Mouse (Mus musculus) midbrain, embryonic 11.5 days (tissue): ENCODE measurements around the gene Grm7. TPM values are rescaled to one million over a fixed set of nuclear protein-coding genes. Genes with fewer than 3 reads are reported as not detected.
A peak's percentile ranks its signal among the peaks of the same experiment; 100 is the strongest.

Experiments
- ATAC-seq: fragments of 200-750 bp; cut with Nextera tagmentation; 2 replicates; pipeline ENCODE4 v1.8.0; 2017; ENCODE audit warnings: moderate TSS enrichment, moderate library complexity; ENCODE audit not compliant: low FRiP score
- DNase-seq: peaks from one replicate; pipeline ENCODE4 v3.0.0; 2015; ENCODE audit warnings: low spot score; ENCODE audit errors: missing footprints
- H3K27ac ChIP-seq: fragments of 300-500 bp; sonication (generic); 2 replicates; pipeline ENCODE4 v1.5.1; 2014; ENCODE audit warnings: low read depth, low read length
- H3K27me3 ChIP-seq: fragments of 300-500 bp; sonication (generic); 2 replicates; pipeline ENCODE4 v1.6.1; 2014; ENCODE audit warnings: mild to moderate bottlenecking, low read length, moderate library complexity, mixed read lengths; ENCODE audit not compliant: control insufficient read depth, insufficient read depth
- H3K36me3 ChIP-seq: fragments of 300-500 bp; sonication (generic); 2 replicates; pipeline ENCODE4 v1.6.1; 2014; ENCODE audit warnings: mild to moderate bottlenecking, low read length, moderate library complexity, mixed read lengths; ENCODE audit not compliant: control insufficient read depth, insufficient read depth
- H3K4me1 ChIP-seq: fragments of 300-500 bp; sonication (generic); 2 replicates; pipeline ENCODE4 v1.6.1; 2014; ENCODE audit warnings: low read length; ENCODE audit not compliant: control insufficient read depth, insufficient read depth
- H3K4me2 ChIP-seq: fragments of 300-500 bp; sonication (generic); 2 replicates; pipeline ENCODE4 v1.6.1; 2014; ENCODE audit warnings: mild to moderate bottlenecking, moderate library complexity
- H3K4me3 ChIP-seq: fragments of 300-500 bp; sonication (generic); 2 replicates; pipeline ENCODE4 v1.5.1; 2014; ENCODE audit warnings: low read depth, low read length
- H3K9ac ChIP-seq: fragments of 300-500 bp; sonication (generic); 2 replicates; pipeline ENCODE4 v1.6.1; 2014; ENCODE audit warnings: low read length
- H3K9me3 ChIP-seq: fragments of 300-500 bp; sonication (generic); 2 replicates; pipeline ENCODE4 v1.6.1; 2016; ENCODE audit warnings: low read length; ENCODE audit not compliant: control insufficient read depth
- WGBS: fragments of 180-500 bp; shearing (Covaris S2); extraction: QIAGEN DNeasy Blood & Tissue Kit; methylation state at CpG from one replicate; pipeline ENCODE4 v1.1.7; 2014; 5-methylcytosine and 5-hydroxymethylcytosine counted together
- polyA plus RNA-seq: library from polyadenylated mRNA; unstranded; fragments of >200 nt; fragmentation: Nextera tagmentation; extraction: Ambion mirVana; gene quantifications from 2 replicates; pipeline ENCODE4 v1.2.1, GENCODE M21; 2014

Grm7 gene
- polyA plus RNA-seq, 1 experiment from 2014 or later: 2.2 TPM

DNA sequence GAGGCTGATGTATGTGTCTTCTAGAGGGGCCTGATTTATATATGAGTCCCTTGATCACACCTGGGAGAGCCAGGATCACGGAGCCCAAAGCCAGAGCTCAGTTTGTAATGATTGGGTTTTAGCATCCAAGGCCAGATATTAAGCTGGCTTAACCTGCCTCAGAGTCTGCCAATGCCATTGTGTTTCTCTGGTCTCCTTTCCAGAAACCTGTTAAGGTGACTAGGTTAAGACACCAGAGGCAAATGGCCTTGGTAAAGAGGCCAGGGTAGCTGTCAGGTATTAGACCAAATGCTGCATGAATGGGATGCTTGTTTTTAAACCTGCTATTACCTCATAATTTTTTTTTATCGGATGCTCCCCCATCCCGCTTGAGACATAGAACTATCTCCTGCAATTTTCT lies 722.7 kb downstream of the Grm7 start:
- Histone ChIP-seq H3K9ac (no peak overlapping the region), H3K27me3 (no peaks in the 10 kb centered on the region), H3K9me3 (no peaks in the 10 kb centered on the region), H3K4me2 (no peak overlapping the region), H3K27ac (no peak overlapping the region), H3K4me1 (peaks cover 6% of the 10 kb centered on the region; the same call in 1 of the 2 replicates), H3K4me3 (no peak overlapping the region), H3K36me3 (no peaks in the 10 kb centered on the region)
- ATAC-seq: no peak
- WGBS: 95% methylated on average over 3 of the region's 3 CpGs
- DNase-seq: no peak

DNA sequence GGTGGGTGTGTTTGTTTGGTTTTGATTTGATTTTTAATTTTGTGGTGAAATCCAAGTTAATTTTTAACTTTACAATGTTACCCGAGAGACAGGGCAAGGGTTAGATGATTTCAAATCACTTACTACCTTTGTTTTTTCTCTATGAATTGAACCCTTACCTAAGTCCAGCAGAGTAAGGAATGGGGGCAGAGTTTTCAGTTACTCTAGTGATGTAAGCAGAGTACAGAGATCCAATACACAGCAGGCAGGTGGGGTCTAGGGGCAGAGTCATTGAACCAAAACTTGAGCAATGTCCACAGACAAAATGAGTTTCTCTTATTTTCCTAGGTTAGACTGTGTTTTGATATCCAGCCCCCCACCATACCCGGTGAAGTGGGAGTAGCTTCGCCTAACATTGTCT lies 723.2 kb downstream of the Grm7 start:
- Histone ChIP-seq H3K27me3 (no peaks in the 10 kb centered on the region), H3K4me1 (peaks cover 6% of the 10 kb centered on the region; the same call in 1 of the 2 replicates), H3K9me3 (no peaks in the 10 kb centered on the region), H3K36me3 (no peaks in the 10 kb centered on the region), H3K4me2 (no peak overlapping the region), H3K27ac (no peak overlapping the region), H3K4me3 (no peak overlapping the region), H3K9ac (no peak overlapping the region)
- DNase-seq: no peak
- 79% methylated on average over 3 of the region's 3 CpGs for WGBS
- ATAC-seq: no peak

DNA sequence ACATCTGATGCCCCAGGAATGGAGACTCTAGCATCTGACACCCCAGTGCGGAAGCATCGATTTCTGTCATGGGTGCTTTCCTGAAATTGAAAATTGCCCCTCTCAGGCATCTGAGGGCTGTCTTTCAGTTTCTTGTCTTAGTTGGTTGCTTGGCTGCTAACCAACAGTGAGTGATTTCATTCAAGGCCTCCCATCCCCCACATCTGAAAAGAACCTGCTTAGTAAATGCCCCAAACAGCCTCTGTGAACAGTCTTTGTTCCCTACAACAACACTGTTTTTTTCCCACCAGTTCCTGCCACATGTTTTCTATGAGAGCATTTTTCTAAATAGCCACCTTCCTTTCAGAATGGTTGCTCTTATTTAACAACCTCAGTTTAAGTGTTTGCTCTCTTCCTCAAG lies 723.6 kb downstream of the Grm7 start:
- no peak overlapping the region for H3K27ac ChIP-seq
- no peak for ATAC-seq
- 100% methylated on average over 2 of the region's 2 CpGs for WGBS

DNA sequence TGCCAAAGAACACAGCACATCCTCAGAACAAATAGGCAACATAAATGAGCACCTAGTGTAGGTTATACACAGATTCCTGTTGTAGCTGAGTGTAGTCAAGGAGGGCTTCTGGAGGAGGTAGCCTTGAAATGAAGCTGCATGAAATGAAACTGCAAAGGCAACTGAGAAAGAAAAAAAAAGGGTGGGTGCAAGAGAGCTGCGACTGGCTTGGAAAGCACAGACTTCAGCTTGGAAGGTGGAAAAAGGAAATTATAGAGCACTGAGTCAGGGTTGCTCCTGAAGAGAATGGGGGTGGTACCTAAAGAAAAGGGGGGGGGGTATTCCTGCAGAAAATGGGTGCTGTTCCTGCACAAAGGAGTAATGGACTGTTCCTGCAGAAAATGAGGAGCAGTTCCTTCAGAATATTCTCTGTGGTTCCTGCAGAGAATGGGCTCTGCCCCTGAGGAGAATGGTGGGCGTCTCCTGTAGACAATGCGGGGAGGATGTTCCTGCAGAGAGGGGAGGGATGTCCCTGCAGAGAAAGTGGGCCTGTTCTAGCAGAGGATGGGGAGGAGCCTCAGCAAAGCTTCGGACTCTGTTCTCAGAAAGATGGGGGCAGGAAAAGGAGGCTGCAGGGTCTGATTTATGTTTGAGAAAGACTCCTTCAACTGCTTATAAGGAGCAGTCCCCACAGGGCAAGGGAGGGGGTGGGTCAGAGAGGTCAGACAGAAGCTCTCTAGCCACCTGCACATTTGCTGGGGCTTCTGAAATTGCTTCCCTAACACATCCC lies 726.4 kb downstream of the Grm7 start:
- H3K9ac ChIP-seq: no peak overlapping the region
- H3K9me3 ChIP-seq: no peaks in the 10 kb centered on the region
- H3K36me3 ChIP-seq: no peaks in the 10 kb centered on the region
- DNase-seq (peak; percentile 84), ATAC-seq (peak; percentile 72)
- no peak overlapping the region for H3K27ac ChIP-seq
- H3K4me2 ChIP-seq: no peak overlapping the region
- no peak overlapping the region for H3K4me3 ChIP-seq
- H3K4me1 ChIP-seq: peaks cover 6% of the 10 kb centered on the region; the same call in 1 of the 2 replicates
- WGBS: 13% methylated on average over 4 of the region's 4 CpGs
- H3K27me3 ChIP-seq: no peaks in the 10 kb centered on the region

More for the DNA sequence above, 723.6 kb downstream of the Grm7 start:
- DNase-seq: no peak
- H3K4me1 ChIP-seq: peaks cover 6% of the 10 kb centered on the region; the same call in 1 of the 2 replicates
- H3K27me3 ChIP-seq: no peaks in the 10 kb centered on the region
- H3K4me3 ChIP-seq: no peak overlapping the region
- H3K9me3 ChIP-seq: no peaks in the 10 kb centered on the region
- H3K4me2 ChIP-seq: no peak overlapping the region
- H3K36me3 ChIP-seq: no peaks in the 10 kb centered on the region
- H3K9ac ChIP-seq: no peak overlapping the region

DNA sequence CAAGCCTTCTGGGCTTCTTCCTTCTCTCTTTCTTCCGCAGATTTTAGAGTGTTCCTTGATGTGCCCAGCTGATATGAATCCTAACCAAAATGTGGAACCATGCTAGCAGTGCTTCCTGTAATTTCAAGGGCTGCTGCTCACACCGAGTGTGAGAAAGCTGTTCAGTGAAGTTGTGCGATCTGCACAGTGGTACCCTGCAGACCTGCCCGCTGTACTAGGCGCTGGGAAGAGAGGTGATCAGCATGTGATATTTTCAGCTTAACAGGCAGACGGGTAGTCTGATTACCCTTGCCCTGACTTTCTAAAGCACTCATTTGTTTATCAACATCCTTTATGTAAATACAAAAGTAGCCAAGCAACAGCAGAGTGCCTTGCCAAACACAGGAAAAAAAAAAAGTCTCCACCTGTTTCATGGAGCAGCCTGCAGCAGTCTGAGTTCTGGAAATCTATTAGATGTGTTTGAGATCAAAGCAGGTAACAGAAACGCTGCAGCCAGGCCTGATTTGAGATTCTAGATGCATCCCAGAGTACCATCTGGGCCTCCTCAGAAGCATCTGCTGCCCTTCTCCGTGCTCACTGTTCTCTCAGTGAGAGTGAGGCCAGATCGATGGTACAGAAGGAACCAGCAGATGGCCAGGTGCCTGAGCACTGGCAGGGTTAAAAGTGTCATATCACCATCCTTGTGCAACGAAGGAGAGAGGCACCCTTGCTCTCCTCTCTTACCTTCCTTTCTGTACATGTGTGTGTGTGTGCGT lies 727.4 kb downstream of the Grm7 start:
- Histone ChIP-seq H3K4me2 (no peak overlapping the region), H3K9ac (no peak overlapping the region), H3K27me3 (no peaks in the 10 kb centered on the region), H3K36me3 (no peaks in the 10 kb centered on the region), H3K4me3 (no peak overlapping the region), H3K9me3 (no peaks in the 10 kb centered on the region), H3K27ac (no peak overlapping the region), H3K4me1 (peaks cover 6% of the 10 kb centered on the region; the same call in 1 of the 2 replicates)
- peak; percentile 85 for DNase-seq
- WGBS: 39% methylated on average over 11 of the region's 11 CpGs
- peak; percentile 75 for ATAC-seq

DNA sequence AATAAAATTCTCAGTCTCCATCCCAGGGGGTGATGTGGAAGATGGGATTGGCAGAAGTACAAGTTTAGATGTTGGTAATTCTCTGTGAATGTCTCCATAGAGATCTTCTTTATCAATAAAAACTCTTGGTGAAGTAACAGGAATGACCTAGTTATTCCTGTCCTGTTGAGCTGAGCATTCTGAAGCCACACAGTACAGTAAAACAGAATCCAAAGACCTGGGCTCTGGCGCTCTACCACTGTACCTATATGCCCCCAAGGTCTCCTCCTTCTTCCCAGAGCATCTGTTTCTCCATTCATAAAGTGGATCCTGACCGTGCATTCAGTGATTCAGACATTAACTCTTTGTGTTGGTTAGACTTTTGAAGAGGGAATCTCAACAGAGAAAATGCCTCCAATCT lies 735.3 kb downstream of the Grm7 start:
- no peaks in the 10 kb centered on the region for H3K36me3 ChIP-seq

DNA sequence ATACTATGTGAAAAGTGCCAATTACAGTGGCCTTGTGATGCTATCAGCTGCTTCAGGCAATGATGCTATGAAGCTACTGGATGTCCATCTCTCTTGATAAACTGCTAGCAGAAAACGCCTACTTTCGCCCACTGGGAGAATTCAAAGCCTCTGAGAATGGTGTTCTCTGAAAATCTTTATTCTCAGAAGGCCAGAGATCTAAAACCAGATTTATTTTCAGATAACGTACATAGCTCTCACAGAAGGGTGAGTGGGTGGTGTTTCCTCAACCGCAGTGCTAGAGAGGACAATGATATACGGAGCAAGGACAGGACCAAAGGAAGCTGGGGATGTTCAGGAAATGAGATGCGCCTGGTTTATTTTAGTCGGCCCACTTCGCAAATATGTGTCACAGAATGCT lies 763.4 kb downstream of the Grm7 start:
- ATAC-seq (no peak), DNase-seq (no peak)

More for the DNA sequence above, 735.3 kb downstream of the Grm7 start:
- Histone ChIP-seq H3K9me3 (no peaks in the 10 kb centered on the region), H3K9ac (no peak overlapping the region), H3K27me3 (no peaks in the 10 kb centered on the region), H3K27ac (no peak overlapping the region), H3K4me2 (no peak overlapping the region), H3K4me1 (no peaks in the 10 kb centered on the region), H3K4me3 (no peak overlapping the region)
- DNase-seq (no peak), ATAC-seq (no peak)
- 82% methylated on average over 2 of the region's 2 CpGs for WGBS

DNA sequence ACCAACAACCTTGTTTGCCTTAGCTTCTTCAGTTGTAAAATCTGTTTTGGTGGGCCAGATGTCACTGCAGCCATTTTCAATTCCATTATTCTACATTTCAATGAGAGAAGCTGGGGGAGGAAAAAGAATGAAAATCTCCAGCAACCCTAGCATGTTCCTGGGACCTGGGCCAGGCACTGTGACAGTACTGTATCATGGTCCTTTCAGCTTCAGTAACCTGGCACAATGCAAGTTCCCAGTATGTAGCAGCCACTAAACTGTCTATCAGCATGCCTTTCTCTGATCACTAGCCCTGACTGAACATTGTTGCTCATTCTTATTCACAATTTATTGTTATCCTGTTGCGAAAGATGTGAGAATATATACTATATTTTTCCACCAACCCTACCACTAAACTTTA lies 779.4 kb downstream of the Grm7 start:
- no peak overlapping the region for H3K9ac ChIP-seq
- no peaks in the 10 kb centered on the region for H3K27me3 ChIP-seq
- 88% methylated on average over 1 of the region's 1 CpGs for WGBS
- H3K4me2 ChIP-seq: no peak overlapping the region
- no peaks in the 10 kb centered on the region for H3K36me3 ChIP-seq
- peak; percentile 54; the same call in 1 of the 2 replicates for ATAC-seq
- H3K9me3 ChIP-seq: no peaks in the 10 kb centered on the region
- no peak overlapping the region for H3K27ac ChIP-seq
- H3K4me1 ChIP-seq: no peaks in the 10 kb centered on the region
- H3K4me3 ChIP-seq: no peak overlapping the region
- DNase-seq: no peak

More for the DNA sequence above, 763.4 kb downstream of the Grm7 start:
- Histone ChIP-seq H3K4me3 (no peak overlapping the region), H3K4me1 (no peaks in the 10 kb centered on the region), H3K27ac (no peak overlapping the region), H3K9me3 (no peaks in the 10 kb centered on the region), H3K27me3 (no peaks in the 10 kb centered on the region), H3K36me3 (no peaks in the 10 kb centered on the region), H3K4me2 (no peak overlapping the region), H3K9ac (no peak overlapping the region)
- 92% methylated on average over 8 of the region's 8 CpGs for WGBS

DNA sequence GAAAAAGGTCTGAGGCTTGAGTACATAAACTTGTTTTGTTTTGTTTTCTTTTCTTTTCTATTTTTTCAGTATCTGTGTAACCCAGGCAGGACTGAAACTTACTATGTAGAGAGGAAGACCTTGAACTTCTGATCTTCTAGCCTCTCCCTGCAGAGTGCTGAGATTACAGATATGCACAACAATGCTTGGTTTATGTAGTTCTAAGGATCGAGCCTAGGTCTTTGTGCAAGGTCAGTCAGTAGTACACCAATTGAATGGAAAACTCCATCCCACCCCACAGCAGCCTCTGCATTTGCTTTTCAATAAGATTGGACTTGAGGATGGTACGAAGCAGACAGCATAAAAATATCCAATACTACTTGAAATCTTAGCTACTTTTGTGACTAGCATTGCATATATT lies 800.8 kb downstream of the Grm7 start:
- DNase-seq: no peak
- Histone ChIP-seq H3K4me2 (no peak overlapping the region), H3K27me3 (no peaks in the 10 kb centered on the region), H3K36me3 (no peaks in the 10 kb centered on the region), H3K9me3 (no peaks in the 10 kb centered on the region), H3K4me3 (no peak overlapping the region), H3K27ac (no peak overlapping the region), H3K9ac (no peak overlapping the region), H3K4me1 (no peaks in the 10 kb centered on the region; the same call in 1 of the 2 replicates)
- no peak for ATAC-seq
- WGBS: 72% methylated on average over 2 of the region's 2 CpGs
